Mouse (Mus musculus) limb, embryonic 14.5 days (tissue): Measurements from ENCODE around the gene Matn3. TPM values are rescaled to one million over a fixed set of nuclear protein-coding genes. Genes with fewer than 3 reads are reported as not detected.

ENCODE experiments used
- ATAC-seq: fragments of 200-750 bp; cut with Nextera tagmentation; 2 replicates; pipeline ENCODE4 v1.8.0; 2017; ENCODE audit warnings: low read depth, moderate number of reproducible peaks, moderate TSS enrichment; ENCODE audit not compliant: low FRiP score
- DNase-seq: peaks from one replicate; pipeline ENCODE4 v3.0.0-alpha.2; 2015; ENCODE audit warnings: low spot score
- H3K27ac ChIP-seq: fragments of 300-500 bp; sonication (generic); replicated peaks from 2 replicates; pipeline ENCODE4 v1.5.1; 2014; ENCODE audit warnings: low read depth, mild to moderate bottlenecking, low read length, moderate library complexity, mixed read lengths
- H3K27me3 ChIP-seq: fragments of 300-500 bp; sonication (generic); 2 replicates; pipeline ENCODE4 v1.6.1; 2014; ENCODE audit warnings: low read length, mixed read lengths; ENCODE audit not compliant: control insufficient read depth, insufficient read depth
- H3K36me3 ChIP-seq: fragments of 300-500 bp; sonication (generic); 2 replicates; pipeline ENCODE4 v1.6.1; 2014; ENCODE audit warnings: mild to moderate bottlenecking, low read length, moderate library complexity, mixed read lengths; ENCODE audit not compliant: control insufficient read depth, insufficient read depth
- H3K4me1 ChIP-seq: fragments of 300-500 bp; sonication (generic); 2 replicates; pipeline ENCODE4 v1.6.1; 2014; ENCODE audit warnings: antibody characterized with exemption, low read length, mixed read lengths; ENCODE audit not compliant: control insufficient read depth, insufficient read depth
- H3K4me2 ChIP-seq: fragments of 300-500 bp; sonication (generic); replicated peaks from 2 replicates; pipeline ENCODE4 v1.6.1; 2014; ENCODE audit warnings: low read depth, mild to moderate bottlenecking, low read length, moderate library complexity; ENCODE audit not compliant: severe bottlenecking
- H3K4me3 ChIP-seq: fragments of 300-500 bp; sonication (generic); replicated peaks from 2 replicates; pipeline ENCODE4 v1.5.1; 2014; ENCODE audit warnings: low read length
- H3K9ac ChIP-seq: fragments of 300-500 bp; sonication (generic); 2 replicates; pipeline ENCODE4 v1.6.1; 2014; ENCODE audit warnings: mild to moderate bottlenecking, low read depth, low read length, moderate library complexity; ENCODE audit not compliant: severe bottlenecking
- H3K9me3 ChIP-seq: fragments of 300-500 bp; sonication (generic); 2 replicates; pipeline ENCODE4 v1.6.1; 2016; ENCODE audit warnings: low read length; ENCODE audit not compliant: control insufficient read depth
- POLR2A ChIP-seq: fragments of 200-500 bp; IDR thresholded peaks from 2 replicates; pipeline ENCODE4 v1.8.0; 2012; ENCODE audit warnings: inconsistent platforms, mild to moderate bottlenecking, moderate library complexity, borderline replicate concordance; ENCODE audit not compliant: insufficient read depth, insufficient read length; ENCODE audit errors: extremely low read depth
- WGBS: fragments of 180-500 bp; shearing (Covaris S2); extraction: QIAGEN DNeasy Blood & Tissue Kit; methylation state at CpG from one replicate; pipeline ENCODE4 v1.1.7; 2014; 5-methylcytosine and 5-hydroxymethylcytosine counted together
- polyA plus RNA-seq, 2 experiments: library from polyadenylated mRNA; depleted of rRNA in 1 of 2; stranded (reverse) in 1 of 2; unstranded in 1 of 2; fragments of >200 nt; fragmentation: Nextera tagmentation in 1 of 2; extraction: Ambion mirVana in 1 of 2; gene quantifications; 2 replicates each; pipeline versions ENCODE4 v1.2.1 to v1.2.3; 2012 to 2014

The Matn3 gene
- polyA plus RNA-seq, 2 experiments, result 34.3 to 75.9 TPM

DNA sequence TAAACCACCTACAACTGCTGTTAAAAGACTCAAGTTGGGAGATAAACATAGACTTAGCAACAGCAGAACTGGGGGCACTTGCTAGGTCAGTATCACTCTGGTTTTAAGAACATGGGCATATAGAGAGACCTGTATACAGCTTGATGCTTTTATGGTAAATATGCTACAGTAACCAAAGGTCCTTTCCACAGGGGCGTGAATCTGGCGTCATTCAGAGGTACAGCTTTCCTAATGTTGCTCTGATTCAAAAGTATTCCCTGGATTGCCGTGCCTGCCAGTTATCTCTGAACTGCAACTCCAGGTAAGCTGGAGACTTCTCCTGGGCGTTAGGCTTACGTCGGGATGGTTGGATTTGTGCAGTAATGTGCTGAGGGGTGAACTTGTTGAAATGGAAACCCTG, 60.1 kb downstream of the Matn3 start:
- Histone ChIP-seq H3K9me3 (no peaks in the 10 kb centered on the region), H3K27ac (no peak overlapping the region), H3K4me3 (no peak overlapping the region), H3K27me3 (no peaks in the 10 kb centered on the region), H3K4me2 (no peak overlapping the region), H3K4me1 (no peaks in the 10 kb centered on the region), H3K9ac (no peak overlapping the region), H3K36me3 (peaks cover 23% of the 10 kb centered on the region)
- no peak for DNase-seq
- no peak for TF ChIP-seq POLR2A
- ATAC-seq, result no peak
- 93% methylated on average over 6 of the region's 6 CpGs for WGBS

- Histone ChIP-seq H3K9ac (no peak overlapping the region), H3K9me3 (no peaks in the 10 kb centered on the region), H3K4me1 (no peaks in the 10 kb centered on the region), H3K36me3 (peaks cover 33% of the 10 kb centered on the region), H3K4me3 (no peak overlapping the region), H3K4me2 (no peak overlapping the region), H3K27me3 (no peaks in the 10 kb centered on the region), H3K27ac (no peak overlapping the region)
- ATAC-seq, result no peak
- no peak for DNase-seq
- no peak for TF ChIP-seq POLR2A
- WGBS, result 68% methylated on average over 4 of the region's 4 CpGs
These were observed 62.6 kb downstream of the Matn3 start for GRCm38 (mm10) chr12:9010311-9010710.

- ATAC-seq (no peak), DNase-seq (no peak)
- Histone ChIP-seq H3K9me3 (no peaks in the 10 kb centered on the region), H3K4me1 (no peaks in the 10 kb centered on the region), H3K36me3 (peaks cover 40% of the 10 kb centered on the region), H3K9ac (no peak overlapping the region), H3K4me3 (no peak overlapping the region), H3K27me3 (no peaks in the 10 kb centered on the region), H3K27ac (no peak overlapping the region), H3K4me2 (no peak overlapping the region)
- no peak for TF ChIP-seq POLR2A
- 94% methylated on average over 9 of the region's 9 CpGs for WGBS
These were observed 68.6 kb downstream of the Matn3 start for GRCm38 (mm10) chr12:9016376-9016775.

DNA sequence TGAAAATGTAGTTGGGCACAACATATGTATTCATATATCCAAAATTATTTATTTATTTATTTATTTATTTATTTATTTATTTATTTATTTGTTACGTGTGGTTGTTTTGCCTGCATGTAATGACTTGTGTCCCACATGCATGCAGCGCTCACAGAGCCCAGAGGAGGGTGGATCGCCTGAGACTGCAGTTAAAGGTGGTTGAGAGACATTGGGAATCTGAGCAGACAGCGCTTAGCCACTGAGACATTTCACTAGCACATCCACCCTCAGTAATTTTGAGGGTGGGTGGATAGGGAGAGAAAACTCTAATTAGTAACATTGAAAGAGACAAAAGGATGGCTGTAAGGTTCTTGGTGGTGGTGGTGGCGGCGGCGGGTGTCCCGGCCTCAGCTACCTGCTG, 72.7 kb downstream of the Matn3 start:
- Histone ChIP-seq H3K4me1 (no peaks in the 10 kb centered on the region), H3K4me2 (no peak overlapping the region), H3K4me3 (no peak overlapping the region), H3K27ac (no peak overlapping the region), H3K36me3 (peaks cover 30% of the 10 kb centered on the region), H3K27me3 (no peaks in the 10 kb centered on the region), H3K9me3 (no peaks in the 10 kb centered on the region), H3K9ac (no peak overlapping the region)
- DNase-seq (no peak), ATAC-seq (no peak)
- WGBS, result 93% methylated on average over 8 of the region's 8 CpGs
- TF ChIP-seq POLR2A, result no peak

GRCm38 (mm10) chr12:9020986-9021385, 73.3 kb downstream of the Matn3 start:
- peaks cover 24% of the 10 kb centered on the region for H3K36me3 ChIP-seq
- WGBS, result 63% methylated on average over 3 of the region's 3 CpGs
- no peak overlapping the region for H3K9ac ChIP-seq
- DNase-seq (no peak), ATAC-seq (no peak)
- no peaks in the 10 kb centered on the region for H3K9me3 ChIP-seq
- no peak overlapping the region for H3K27ac ChIP-seq
- no peak overlapping the region for H3K4me2 ChIP-seq
- H3K4me1 ChIP-seq, result no peaks in the 10 kb centered on the region
- H3K4me3 ChIP-seq, result no peak overlapping the region
- no peak for TF ChIP-seq POLR2A
- H3K27me3 ChIP-seq, result no peaks in the 10 kb centered on the region

Other genes starting within 250 kb of the Matn3 start
- gene Sdc1, start 176.6 kb upstream of the Matn3 start, polyA plus RNA-seq (2012; rRNA removed), result 268 and 329 TPM in 2 replicates
- 238 and 240 TPM in 2 replicates for gene Sdc1, start 176.6 kb upstream of the Matn3 start, polyA plus RNA-seq (2014; fragmentation: Nextera tagmentation; extraction: Ambion mirVana)
- 619 and 677 TPM in 2 replicates for gene Laptm4a, start 26.3 kb upstream of the Matn3 start, polyA plus RNA-seq (2012; rRNA removed)
- gene Laptm4a, start 26.3 kb upstream of the Matn3 start, polyA plus RNA-seq (2014; fragmentation: Nextera tagmentation; extraction: Ambion mirVana), result 358 and 364 TPM in 2 replicates
- 16.7 and 18.8 TPM in 2 replicates for gene Wdr35, start 26.0 kb downstream of the Matn3 start, polyA plus RNA-seq (2012; rRNA removed)
- gene Wdr35, start 26.0 kb downstream of the Matn3 start, polyA plus RNA-seq (2014; fragmentation: Nextera tagmentation; extraction: Ambion mirVana), result 17.8 and 22.3 TPM in 2 replicates
- 8.4 and 9.1 TPM in 2 replicates for gene Ttc32, start 82.1 kb downstream of the Matn3 start, polyA plus RNA-seq (2012; rRNA removed)
- 13.4 and 15.0 TPM in 2 replicates for gene Ttc32, start 82.1 kb downstream of the Matn3 start, polyA plus RNA-seq (2014; fragmentation: Nextera tagmentation; extraction: Ambion mirVana)